Mouse (Mus musculus): ENCODE data around the gene Dynlt1b.
A peak's percentile ranks its signal among the peaks of the same experiment; 100 is the strongest.
"Not testable (repeated sequence)": the region's sequence is repeated elsewhere in the genome, so short reads cannot be mapped to it uniquely, and the experiment has no call there.

Gene Dynlt1b

DNA sequence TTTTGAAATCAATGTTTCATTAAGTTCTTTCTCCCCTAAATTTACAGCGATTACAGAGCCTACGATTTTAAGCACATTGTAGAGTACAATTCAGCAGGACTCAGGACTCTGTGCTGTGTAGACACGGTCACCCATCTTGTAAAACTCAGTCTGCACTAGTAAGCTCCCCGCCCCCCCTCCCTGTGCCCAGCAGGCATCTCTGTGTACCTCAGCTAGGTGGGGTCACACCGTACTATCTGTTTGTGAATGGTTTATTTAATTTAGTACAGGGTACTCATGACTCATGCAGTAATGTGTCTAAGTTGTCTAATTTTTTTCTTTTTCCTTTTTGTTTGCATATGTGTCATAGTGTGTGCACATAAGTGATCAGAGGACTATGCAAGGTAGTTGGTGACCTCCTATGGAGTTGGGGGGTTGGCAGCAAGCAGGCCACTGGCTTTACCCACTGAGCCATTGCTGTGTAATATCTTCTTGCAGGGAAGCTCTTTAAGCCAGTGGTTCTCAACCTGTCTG lies 31.2 kb downstream of the Dynlt1b start:
- DNase-seq (ENCODE audit: low read depth, low spot score), result not testable (repeated sequence)

DNA sequence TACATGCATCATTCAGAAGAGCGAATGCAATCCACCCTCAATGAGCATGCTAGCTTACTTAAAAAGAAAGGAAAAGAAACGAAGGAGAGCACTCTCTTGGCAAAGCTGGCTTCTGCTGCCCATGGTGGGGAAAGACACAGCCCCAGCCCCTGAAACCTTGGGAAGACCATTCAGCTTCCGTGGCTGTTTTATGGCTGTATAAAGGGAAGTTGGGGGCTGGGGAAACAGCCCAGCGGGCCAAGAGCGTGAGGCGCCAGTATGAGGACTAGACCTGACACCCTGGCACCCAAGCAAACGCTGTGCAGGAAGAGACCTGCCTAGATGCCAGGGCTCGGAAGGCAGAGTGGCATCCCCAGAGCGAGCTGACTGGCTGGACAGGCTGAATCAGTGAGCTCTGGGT lies 35.8 kb downstream of the Dynlt1b start:
- DNase-seq (ENCODE audit: low read depth, low spot score), result not testable (repeated sequence)

GRCm38 (mm10) chr17:6467638-6468461 lies 37.9 kb downstream of the Dynlt1b start:
- peak; percentile 39 for DNase-seq (ENCODE audit: low read depth, low spot score)

DNA sequence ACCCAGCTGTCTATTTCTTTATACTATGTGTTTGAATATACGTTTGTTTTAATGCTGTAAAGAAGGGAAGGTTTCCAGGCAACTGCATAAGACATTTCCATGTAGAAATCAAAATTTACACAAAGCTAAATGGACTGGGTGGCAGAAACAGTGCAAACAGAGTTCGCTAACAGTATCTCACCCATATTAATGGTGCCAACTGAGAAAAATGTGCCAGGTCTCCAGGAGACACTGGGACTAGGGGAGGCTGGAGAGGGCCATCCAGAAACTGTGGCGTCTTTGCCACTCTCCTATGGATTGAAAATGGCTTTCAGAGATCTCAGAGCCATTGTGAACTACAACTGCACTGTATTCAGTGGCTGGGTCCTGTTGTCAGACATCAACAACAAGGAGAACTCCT lies 40.1 kb downstream of the Dynlt1b start:
- not testable (repeated sequence) for DNase-seq (ENCODE audit: low read depth, low spot score)

DNA sequence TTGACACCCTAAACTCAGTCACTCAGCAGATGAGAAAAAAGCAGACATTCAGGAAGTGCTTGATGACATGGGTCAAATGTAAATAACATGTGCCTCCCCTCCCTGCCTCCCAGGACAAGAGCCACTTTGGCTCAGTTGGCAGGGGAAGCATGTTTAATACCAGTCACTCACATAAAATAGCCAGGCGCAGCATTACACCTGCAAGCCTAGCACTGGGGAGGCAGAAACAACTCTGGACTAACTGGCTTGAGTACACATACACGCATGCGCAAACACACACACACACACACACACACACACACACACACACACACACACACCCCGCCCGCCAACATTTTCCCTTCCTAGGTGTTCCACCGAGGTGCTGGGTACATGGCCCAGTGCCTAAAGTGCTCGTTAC lies 40.8 kb downstream of the Dynlt1b start:
- not testable (repeated sequence) for DNase-seq (ENCODE audit: low read depth, low spot score)

DNA sequence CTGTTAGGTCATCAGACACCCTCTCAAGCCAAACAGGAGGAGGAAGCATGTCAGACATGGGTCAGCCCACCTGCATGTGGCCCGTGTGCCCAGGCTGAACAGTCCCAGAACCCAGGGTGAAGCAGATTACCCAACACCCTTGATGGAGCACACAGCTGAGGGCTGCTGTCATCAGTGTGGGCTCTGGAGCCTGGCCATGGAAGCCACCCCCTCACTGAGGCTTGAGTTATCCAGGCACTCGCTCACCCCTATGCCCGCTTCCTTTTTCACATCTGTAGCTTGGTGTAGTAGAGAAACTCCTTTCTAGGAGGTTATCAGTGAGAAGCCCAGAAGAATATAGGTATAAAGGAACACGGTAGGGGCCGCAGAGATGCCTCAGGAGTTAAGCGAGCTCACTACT lies 45.4 kb downstream of the Dynlt1b start:
- not testable (repeated sequence) for DNase-seq (ENCODE audit: low read depth, low spot score)

GRCm38 (mm10) chr17:6475913-6476312 lies 46.0 kb downstream of the Dynlt1b start:
- not testable (repeated sequence) for DNase-seq (ENCODE audit: low read depth, low spot score)

DNA sequence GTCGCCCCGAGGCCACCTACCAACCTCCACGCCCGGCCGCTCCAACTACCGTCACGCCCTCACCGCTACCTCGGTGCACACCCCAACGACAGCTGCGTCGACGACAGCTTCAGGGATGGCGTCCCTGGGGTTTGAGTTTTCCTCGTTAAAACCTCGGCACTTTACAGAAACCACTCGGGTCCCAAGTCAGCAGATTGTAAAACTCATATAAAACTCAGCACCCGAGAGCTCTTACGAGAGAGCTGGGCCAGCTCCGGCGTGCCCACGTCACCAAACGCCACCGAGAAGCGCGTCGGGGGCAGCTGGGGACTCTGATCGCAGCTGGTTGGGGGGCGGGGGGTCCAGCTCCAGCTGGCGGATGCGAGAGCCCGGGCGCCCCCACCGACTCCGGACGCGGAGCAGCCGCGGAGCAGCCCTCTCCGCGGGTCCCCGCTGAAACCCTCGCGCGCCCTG lies 46.6 kb downstream of the Dynlt1b start:
- not testable (repeated sequence) for DNase-seq (ENCODE audit: low read depth, low spot score)

DNA sequence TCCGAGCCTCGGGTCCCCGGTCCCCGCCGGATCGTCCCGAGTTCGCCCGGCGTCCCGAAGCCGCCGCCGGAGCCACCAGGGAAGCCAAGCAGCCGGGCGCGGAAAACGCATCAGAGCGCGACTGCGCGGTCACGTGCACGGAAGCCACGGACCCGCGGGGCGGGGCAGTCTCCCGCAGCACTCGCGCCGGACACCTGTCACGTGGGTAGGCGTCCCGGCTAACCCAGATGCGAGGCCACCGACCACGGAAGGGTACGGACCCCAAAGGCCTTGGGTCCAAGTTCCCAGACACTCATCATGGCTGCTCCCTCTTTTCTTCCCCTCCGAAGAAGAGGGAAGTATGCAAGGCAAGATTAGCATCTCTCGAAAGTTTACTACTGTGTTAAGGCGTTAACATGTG lies 47.1 kb downstream of the Dynlt1b start:
- DNase-seq (ENCODE audit: low read depth, low spot score), result not testable (repeated sequence)

- DNase-seq (ENCODE audit: low read depth, low spot score), result not testable (repeated sequence)
These were observed 51.1 kb downstream of the Dynlt1b start for GRCm38 (mm10) chr17:6480855-6481589.

- not testable (repeated sequence) for DNase-seq (ENCODE audit: low read depth, low spot score)
These were observed 51.7 kb downstream of the Dynlt1b start for GRCm38 (mm10) chr17:6481590-6481963.

DNA sequence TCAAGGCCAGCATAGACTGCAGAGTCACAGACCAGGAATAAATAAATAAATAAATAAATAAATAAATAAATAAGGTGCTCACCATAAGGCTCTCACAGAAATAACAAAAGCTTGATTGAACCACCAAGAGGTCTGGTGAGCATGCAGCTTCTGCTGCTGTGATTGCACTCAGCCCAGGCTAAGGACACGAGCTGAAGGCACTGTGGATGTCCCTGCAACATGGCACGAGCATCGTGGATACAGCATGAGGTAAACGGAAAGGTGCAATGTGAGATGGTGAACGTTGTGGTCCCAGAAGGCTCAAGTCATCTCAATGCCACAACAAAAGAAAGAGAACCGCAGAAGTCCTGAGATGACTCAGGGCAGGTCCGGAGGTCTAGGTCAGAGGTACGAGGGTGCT lies 52.3 kb downstream of the Dynlt1b start:
- not testable (repeated sequence) for DNase-seq (ENCODE audit: low read depth, low spot score)

All from WW6 (cell line).